Mouse (Mus musculus) brain, embryonic 14.5 days (tissue): ENCODE data around the gene Aox1.

Experiments used
- CTCF ChIP-seq: fragments of 200-500 bp; IDR thresholded peaks from 2 replicates; pipeline ENCODE4 v1.5.1; 2012; ENCODE audit warnings: inconsistent platforms, mild to moderate bottlenecking, moderate library complexity, borderline replicate concordance; ENCODE audit not compliant: insufficient read depth, insufficient read length; ENCODE audit errors: extremely low read depth
- POLR2A ChIP-seq: fragments of 200-500 bp; IDR thresholded peaks from 2 replicates; pipeline ENCODE4 v1.6.1; 2012; ENCODE audit warnings: mild to moderate bottlenecking, inconsistent platforms, borderline replicate concordance; ENCODE audit not compliant: poor library complexity, insufficient read depth, insufficient read length, severe bottlenecking; ENCODE audit errors: extremely low read depth

- TF ChIP-seq CTCF (no peak), POLR2A (no peak)
Observed at GRCm38 (mm10) chr1:58018856-58019255, 10.9 kb upstream of the Aox1 start, which contains the start of gene Kctd18.
